Mouse (Mus musculus) myocyte (in vitro differentiated cells): ENCODE results near the gene Dab2.

Experiments
- E2F4 ChIP-seq: IDR thresholded peaks from one replicate; pipeline ENCODE4 v1.6.1; 2011; ENCODE audit warnings: mild to moderate bottlenecking, control low read depth, moderate library complexity; ENCODE audit not compliant: insufficient read depth
- MYOD1 ChIP-seq, 3 experiments: IDR thresholded peaks; one replicate each; pipeline ENCODE4 v1.6.1; 2011; ENCODE audit warnings: control low read depth in 2 of 3, low read depth in 2 of 3, mild to moderate bottlenecking in 2 of 3, moderate library complexity in 1 of 3; ENCODE audit not compliant: insufficient read length in 2 of 3, control insufficient read depth in 1 of 3
- MYOG ChIP-seq, 3 experiments: IDR thresholded peaks; one replicate each; pipeline ENCODE4 v1.6.1; 2011; ENCODE audit warnings: control low read depth in 2 of 3, low read depth in 2 of 3, mild to moderate bottlenecking in 2 of 3; ENCODE audit not compliant: insufficient read length in 2 of 3, control insufficient read depth in 1 of 3, insufficient read depth in 1 of 3
- POLR2A ChIP-seq: IDR thresholded peaks from one replicate; pipeline ENCODE4 v1.6.1; 2011; ENCODE audit warnings: low read depth, mild to moderate bottlenecking, control low read depth, moderate library complexity; ENCODE audit not compliant: insufficient read length
- POLR2AphosphoS2 ChIP-seq: IDR thresholded peaks from one replicate; pipeline ENCODE4 v1.6.1; 2011; ENCODE audit warnings: low read depth, control low read depth; ENCODE audit not compliant: insufficient read length
- TCF12 ChIP-seq: IDR thresholded peaks from one replicate; pipeline ENCODE4 v1.6.1; 2011; ENCODE audit warnings: mild to moderate bottlenecking, control low read depth; ENCODE audit not compliant: poor library complexity, insufficient read depth, severe bottlenecking
- USF1 ChIP-seq: IDR thresholded peaks from one replicate; pipeline ENCODE4 v1.6.1; 2011; ENCODE audit warnings: low read depth, mild to moderate bottlenecking, control low read depth, moderate library complexity

- TF ChIP-seq POLR2A (no peak), MYOG (IDR thresholded peaks at IDR 0.05; ENCODE audit: control insufficient read depth in 1 of 3, insufficient read depth in 1 of 3, insufficient read length in 2 of 3, low read depth in 2 of 3) (no peak), USF1 (no peak), E2F4 (no peak), POLR2AphosphoS2 (no peak), TCF12 (no peak), MYOD1 (IDR thresholded peaks at IDR 0.05; ENCODE audit: control insufficient read depth in 1 of 3, insufficient read length in 2 of 3, low read depth in 2 of 3) (no peak)
Measured at GRCm38 (mm10) chr15:6339767-6340166, 40.2 kb downstream of the Dab2 start.
